Mouse (Mus musculus) CH12F3 (cell line): ENCODE data around the gene Shd.

ENCODE experiments used
- in situ Hi-C: fragments of 300-500 bp; cut with MboI; formaldehyde crosslinking; loops from 2 replicates; pipeline ENCODE4 v1.14.3; 2020; ENCODE audit warnings: low sequenced_read_pairs

Gene Shd

DNA sequence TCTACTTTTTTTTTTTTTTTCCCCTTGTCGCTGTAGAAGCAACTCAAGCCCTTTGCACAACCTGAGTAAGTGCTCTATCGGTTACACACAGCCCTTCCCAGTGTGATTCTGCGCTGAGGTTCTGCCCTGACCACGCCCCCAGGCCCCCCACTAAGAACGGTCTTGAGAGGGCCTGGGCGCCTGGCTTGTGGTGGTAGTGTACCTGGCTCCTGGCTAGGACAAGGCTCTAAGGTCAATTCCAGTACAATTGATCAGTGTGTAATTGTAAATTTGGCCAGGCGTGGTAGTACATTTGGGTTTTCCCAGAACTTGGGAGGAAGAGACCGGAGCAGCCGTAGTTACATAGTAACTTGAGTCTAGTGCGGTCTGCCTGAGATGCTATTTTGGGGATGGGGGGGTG is 36.7 kb downstream of the Shd start:
- in situ Hi-C loops: no loop called here

DNA sequence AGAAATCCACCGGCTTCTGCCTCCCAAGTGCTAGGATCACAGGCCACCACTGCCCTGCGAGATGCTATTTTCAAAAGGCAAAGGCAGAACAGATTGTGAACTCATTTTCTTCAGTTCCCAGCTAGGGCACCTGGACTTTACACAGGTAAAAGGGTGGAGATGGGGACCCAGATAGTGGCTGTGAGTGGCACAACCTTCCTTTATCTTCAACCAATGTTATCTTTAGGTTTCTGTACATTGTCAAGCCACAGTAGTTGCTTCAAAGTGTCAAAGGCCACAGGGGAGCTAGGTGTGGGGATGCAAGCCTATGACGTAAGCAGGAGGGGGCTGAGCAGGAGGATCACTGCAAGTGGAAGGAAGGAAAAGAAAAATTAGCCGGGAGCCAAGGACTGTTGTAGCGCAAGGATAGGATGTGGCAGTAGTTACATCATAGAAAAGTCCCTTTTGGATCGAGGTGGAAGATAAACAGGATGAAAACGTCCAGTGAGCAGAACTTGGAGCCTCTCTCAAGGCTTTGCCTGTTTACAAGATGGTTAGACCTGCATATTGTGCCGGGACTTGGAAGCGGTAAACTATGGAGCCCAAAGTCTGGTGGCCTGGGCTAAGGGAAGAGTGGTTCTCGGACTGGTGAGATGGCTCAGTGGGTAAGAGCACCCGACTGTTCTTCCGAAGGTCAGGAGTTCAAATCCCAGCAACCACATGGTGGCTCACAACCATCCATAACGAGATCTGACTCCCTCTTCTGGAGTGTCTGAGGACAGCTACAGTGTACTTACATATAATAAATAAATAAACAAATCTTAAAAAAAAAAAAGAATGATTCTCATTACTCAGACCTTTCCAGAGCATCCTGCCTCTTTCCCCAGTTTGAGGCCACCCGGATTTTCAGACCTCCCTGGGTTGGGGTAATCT is 37.4 kb downstream of the Shd start:
- in situ Hi-C loops: no loop called here

DNA sequence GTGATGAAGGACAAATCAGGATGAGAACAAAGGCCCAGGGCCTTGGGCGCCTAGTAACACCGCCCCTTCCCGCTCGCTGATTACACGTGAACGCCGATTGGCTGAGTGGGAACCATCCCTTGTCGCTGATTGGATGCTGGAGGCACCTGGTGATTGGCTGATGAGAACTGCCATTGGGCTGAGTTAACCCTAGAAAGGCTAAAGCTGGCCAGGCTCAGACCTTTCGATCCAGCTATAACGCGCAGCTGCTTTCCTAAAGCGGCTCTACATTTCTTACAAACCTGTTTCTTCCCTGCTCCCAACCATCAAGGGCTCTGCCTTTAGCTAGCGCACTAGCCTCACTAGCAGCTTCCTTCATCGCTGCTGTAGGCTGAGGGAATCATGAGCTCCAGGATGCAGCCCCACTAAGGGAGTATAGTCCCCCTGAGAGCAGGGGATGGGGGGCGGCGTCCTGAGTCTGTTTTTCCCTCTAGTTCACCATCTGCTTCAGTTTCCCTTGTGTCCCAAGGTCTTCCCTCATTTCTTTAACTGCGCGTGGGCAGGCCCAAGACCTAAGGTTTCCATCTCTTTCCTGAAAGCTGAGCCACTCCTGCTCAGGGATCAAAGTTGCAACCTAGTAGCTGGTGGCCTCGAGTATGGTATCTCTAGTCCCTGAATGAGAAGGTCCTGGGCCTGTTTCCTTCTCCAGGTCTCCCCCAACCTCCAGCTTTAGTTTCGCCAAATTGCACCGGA is 38.3 kb downstream of the Shd start:
- in situ Hi-C loops: no loop called here

DNA sequence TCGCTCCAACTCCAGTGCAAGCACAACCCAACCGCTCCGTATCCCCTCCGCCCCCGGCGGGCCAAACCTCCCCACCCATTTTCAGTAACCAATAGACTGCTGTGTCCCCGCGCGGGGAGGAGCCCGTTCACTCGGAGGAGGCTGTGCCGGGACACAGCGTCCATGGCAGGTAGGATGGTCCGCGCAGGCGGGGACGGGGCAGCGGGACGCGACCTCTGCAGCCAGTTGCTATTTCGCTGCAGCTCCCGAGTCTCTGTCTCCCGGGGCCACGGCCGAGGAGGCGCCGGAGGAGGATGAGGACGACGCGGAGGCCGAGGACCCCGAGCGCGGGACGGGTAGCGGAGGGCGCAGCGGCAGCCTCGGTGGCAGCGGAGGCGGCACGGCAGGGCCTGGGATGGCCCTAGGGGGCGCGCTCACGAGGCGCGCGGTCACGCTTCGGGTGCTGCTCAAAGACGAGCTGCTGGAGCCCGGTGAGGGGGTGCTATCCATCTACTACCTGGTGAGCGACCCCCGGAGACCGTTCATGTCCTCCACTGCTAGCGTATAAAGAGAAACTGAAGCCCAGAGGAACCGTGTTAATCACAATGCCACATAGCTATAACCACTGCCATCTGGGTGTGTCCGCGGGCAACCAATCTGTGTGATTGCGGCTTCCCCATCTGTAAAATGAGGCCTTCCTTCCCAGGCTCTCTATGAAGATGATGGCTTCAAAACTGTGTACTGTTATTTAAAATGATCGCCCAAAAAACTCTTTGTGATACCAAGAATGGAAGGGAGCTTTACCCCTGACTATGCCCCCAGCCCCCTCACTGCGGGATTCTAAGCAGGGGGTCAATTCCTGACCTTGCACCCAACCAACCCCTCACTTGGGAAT is 39.1 kb downstream of the Shd start:
- in situ Hi-C loops: no loop called here

DNA sequence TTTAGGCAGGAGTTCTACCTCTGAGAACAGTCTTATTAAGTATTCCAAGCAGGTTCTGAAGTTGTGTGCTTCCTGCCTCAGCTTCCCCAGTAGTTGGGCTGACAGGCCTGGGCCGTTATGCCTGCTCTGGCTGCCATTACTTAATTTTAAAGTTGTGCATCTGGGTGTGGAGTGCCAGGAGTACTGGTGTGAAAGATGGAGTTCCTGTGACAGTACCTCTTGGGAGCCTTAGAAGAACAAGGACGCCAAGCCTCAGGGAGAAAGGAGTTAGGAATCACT is 39.6 kb downstream of the Shd start:
- in situ Hi-C loops: no loop called here

DNA sequence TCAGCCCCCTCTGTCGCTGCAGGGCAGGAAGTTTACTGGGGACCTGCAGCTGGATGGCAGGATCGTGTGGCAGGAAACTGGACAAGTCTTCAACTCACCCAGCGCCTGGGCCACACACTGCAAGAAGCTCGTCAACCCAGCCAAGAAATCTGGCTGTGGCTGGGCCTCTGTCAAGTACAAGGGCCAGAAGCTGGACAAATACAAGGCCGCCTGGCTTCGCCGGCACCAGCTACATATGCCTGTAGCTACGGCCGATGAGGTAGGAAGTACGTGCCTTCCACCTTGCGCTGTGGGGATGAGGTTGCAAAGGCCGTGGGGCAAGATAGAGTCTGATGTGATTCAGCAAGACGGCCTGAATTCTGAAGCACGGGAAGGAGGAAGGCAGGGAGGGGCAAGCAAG is 40.0 kb downstream of the Shd start:
- in situ Hi-C loops: no loop called here

DNA sequence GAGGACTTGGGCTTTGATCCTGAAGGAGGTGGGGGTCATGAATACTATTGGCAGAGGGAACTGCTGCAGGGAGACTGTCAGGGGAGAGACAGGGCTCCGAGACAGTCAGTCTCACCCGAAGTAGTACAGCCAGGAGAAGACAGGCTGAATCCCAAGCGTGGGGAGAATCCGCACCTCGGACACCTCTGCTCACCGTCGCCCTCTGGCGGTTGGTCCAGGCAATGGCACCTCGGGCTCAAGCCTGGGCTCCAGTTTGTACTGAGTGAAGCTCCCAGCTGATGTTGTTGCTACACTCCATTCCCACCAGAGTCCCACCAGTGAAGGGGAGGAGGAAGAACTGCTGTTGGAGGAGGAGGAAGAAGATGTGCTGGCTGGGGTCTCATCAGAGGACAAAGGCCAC is 40.4 kb downstream of the Shd start:
- in situ Hi-C loops: no loop called here

DNA sequence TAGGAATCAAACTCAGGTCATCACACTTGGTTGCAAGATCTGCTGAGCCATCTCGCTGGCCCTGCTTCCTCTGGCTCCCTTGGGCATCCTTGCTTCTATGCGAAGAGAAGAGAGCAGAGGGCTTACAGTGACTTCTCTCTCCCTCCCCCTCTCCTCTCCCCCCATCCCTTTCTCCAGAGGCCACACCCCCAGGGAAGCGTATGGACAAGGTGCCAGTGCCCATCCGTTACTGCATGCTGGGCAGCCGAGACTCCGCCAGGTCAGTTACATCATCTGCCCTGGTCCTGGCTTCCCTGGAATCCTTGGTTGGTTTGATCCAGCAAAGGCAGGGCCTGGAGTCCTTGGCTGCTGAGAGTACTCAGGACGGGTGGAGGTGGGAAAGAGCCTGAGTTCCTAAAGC is 41.2 kb downstream of the Shd start:
- in situ Hi-C loops: no loop called here

DNA sequence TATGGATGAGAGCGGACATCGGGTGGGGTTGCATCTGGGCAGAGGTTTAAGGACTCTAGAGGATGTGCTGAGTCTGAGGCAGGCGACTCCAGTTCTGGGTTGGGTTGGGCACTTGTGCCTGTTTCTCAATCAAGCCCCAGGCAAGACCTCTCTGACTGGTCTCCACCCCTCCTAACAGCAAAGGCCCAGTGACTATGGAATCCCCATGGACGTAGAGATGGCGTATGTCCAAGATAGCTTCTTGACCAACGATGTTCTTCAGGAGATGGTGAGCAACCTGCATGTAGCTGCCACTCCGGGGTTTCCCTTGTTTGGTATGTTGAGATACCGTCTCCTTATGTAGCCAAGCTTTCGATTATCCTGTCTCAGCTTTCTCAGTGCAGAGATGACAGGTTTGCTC is 45.0 kb downstream of the Shd start:
- in situ Hi-C loops: no loop called here

DNA sequence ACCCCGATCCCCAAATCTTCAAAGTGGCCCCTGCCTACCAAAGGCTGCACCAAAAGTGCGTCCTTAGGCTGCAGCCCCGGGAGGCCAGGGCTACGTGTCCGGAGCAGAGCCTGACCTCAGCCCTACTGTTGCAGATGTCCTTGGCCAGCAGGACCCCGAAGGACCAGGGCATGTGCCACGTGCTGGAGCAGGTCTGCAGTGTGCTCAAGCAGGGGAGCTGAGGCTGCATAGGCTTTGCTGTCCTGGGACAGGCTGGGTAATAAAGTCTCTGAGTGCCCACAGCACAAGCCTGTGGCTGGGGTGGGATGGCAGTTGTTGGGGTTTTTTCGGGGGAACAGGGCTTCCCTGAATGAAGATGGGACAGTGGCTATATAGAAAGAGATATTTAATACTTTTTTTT is 46.1 kb downstream of the Shd start:
- in situ Hi-C loops: no loop called here

DNA sequence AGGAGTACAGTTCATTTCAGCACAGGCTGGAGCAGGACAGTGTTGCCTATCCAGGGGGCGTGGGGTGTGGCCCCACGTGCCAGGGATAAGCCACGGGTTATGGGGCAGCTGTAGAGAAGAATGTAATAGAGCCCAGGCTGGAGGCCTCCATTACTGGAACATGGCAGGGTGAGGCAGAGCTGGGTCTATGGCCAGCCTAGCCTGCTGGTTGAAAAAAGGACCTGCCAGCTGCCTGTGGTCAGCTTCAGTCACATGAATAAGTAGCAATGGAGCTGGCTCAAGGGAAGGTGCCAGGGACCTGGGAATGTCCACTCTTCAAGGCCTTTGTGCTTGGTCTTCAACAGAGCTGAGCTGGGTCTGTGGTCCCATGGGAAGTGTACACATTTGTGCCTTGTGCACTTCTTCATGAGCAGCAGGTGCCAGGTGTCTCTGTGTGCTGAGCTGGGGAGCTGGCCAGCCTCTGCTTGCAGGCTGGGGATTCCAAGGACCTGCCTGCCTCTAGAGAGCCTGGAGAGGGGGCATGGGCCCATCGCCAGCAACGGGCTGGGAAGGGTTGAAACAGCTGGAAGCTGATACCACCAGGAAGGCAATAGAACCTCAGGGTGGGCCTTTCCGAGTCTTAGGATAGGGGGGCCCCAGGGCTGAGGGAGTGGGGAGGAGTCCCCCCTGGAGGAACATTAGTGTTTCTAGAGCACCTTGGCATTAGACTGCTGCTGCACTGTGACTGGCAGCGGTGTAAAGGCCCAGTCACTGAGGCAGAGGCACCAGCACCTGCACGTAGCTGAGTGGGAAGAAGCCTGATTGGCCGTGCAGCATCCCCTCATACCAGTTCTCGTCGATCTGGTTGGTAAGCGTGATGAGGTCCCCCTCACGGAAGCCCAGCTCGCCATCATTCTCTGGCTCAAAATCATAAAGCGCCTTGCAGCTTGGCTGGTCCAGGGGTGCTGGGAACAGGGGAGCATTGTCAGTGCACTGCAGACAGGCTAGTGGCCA is 46.8 kb downstream of the Shd start:
- in situ Hi-C loops: no loop called here

DNA sequence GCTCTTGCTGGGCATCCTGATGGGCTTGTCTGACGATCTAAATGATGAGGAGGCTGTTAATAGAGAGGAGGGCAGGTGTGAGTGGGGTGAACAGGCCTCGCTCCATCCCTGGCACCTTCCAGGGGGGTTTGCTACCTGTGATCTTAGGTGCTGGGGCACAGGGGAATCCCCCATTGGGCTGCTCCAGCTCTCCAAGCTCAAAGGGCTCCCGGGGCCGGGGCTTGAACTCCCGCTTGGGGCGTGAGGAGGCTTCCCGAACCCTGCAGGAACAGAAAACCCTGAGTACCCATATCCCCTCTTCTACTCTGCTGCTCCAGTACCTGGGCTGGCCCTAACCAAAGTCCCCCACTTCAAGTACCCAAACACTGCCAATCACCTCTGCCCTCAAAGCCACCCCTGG is 47.6 kb downstream of the Shd start:
- in situ Hi-C loops: no loop called here

DNA sequence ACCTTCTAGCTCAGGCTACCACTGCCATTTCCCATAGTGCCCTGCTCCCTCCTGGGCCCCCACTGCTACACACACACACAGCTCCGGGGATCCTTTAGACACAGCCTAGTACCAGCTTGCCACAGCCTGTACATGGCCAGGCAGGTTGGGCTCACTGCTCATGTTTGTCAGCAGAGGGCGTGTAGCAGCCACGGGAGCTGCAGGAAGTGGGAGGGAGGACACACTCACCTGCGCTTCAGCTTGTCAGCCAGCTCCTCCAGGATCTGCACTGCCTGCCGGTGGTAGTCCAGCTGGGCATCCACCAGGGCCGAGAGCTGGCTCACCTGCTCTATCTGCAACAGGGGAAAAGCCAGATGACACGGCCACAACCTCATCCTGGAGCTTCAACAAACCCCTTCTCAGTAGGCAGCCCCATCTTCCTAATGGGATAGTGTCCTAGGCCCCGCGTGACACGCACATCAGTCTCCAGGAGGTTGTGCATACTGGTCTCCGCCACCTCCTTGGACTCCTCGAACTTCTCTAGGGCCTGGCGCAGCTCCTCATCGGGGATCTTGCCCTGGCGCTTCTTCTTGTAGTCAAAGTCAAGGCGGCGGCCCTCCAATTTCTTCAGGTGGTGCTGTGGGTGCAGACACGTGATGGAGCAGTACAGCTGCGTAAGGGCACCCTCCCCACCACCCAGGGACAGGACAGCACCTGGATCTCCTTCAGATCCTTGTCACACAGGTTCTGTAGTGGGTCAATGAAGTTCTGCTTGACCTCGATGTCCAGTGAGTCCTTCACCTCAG is 48.3 kb downstream of the Shd start:
- in situ Hi-C loops: no loop called here

DNA sequence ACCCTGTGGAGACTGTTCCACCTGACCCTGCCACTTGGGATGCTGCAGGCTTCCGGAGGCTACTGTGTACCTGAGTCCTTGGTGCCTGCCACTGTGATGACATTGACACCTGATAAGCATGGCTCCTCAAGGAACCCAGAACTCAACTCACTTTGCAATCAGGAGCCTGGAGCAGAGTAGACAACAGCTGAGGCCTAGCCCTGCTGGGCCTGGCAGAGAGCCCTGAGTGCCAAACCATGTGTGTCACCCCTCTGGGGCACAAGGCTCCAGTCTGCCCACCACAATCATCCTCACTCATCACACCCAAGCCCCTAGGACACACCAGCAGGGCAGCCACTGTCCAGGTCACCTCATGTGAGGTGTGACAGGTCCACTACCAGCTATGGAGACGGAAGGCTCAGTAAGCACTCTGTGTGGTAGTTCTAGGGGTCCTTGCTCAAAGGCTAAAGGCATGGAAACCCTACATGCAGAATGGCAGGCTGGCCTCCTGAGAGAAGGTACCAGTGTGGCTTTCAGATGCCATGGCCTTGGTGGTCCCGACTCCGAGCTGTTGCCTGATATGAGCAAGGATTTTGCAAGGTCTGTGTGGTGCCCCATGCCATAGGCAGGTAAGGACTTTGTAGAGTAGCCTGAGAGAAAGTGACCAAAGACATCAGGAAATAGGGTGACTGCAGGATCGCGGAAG is 50.3 kb downstream of the Shd start:
- in situ Hi-C loops: no loop called here

DNA sequence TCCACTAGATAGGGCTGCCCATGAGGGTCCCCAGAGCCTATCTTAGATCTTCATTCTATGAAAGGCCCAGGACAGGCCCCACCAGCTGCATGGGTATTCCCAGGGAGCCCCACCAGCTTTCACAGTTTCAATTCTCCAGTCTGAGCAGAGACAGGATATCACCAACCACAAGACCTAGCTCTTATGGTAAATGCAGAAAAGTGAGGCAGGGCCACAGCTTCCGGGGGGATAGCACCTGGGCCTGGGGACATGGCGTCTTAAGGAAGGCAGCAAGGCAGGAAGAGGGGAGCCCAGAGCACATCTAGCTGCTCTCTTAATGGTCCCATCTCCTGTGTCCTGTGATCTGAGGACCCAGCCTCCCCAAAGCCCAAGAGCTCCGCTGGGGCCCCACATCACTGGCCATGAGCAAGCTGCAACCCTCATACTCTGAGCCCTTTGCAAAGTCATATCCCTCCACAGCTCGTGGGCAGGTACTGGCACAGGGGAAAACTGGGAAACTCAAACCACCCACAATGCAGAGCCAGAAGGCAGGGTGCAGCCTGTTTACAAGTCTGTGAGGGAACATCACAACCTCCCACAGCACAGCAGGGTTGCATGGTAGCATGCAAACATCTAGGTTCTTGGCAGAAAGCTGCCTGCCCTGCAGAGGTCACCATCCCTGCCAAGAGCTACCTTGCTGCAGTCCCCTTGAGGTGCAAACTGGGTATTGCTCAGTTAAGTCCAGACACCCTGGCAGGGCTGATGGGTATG is 51.1 kb downstream of the Shd start:
- in situ Hi-C loops: no loop called here

DNA sequence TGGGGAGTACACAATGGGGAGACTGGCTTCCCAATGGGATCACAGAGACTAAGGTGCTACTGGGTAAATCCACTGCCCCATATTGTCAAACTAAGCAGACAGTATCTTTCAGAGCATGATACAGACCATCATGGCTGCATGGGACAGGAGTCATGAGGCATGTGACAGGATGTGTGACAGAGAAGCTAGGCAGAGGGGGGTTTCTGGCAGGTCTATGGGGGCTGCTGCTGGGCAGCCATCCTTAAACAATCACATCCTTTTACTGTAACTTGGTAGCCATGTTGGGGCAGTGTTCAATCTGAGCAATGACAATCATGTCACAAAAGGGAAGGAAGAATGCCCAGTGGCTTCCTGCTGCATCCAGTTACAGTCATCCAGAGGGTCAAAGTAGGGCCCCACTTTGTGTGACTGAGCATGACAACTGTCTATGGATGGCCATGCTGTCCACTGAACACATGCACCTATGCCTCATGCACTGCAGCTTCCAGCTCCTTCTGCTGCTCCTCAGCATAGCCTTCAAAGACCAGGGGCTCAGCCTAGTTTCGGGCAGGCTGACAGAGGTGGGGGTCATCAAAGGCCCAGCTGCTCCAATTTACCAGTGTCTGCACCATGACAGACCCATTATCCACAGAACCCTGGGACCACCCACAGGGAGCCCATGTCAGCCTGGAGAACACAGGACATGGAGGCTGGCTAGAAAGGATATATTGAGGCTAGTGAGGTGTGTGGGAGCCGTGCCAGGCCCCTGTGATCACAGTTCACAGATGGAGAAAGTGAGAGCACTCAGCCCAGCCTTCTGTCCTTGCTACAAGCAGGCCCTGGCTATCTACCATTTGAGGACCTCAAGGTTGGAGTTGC is 52.1 kb downstream of the Shd start:
- in situ Hi-C loops: no loop called here

DNA sequence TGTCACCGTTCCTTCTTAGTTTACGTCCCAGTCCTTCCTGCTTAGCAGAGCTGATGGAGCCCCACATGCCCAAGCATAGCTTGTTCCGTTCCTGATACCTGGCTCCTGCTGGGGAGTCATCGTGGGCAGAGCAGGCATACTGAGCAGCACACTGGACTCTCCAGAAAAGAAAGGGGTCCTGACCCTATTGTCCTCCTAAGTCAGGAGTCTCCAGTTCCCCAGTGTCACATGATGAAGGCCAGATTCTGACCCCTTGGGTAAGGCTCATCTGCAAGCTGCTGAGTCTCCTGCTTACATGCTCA is 52.7 kb downstream of the Shd start:
- in situ Hi-C loops: no loop called here

DNA sequence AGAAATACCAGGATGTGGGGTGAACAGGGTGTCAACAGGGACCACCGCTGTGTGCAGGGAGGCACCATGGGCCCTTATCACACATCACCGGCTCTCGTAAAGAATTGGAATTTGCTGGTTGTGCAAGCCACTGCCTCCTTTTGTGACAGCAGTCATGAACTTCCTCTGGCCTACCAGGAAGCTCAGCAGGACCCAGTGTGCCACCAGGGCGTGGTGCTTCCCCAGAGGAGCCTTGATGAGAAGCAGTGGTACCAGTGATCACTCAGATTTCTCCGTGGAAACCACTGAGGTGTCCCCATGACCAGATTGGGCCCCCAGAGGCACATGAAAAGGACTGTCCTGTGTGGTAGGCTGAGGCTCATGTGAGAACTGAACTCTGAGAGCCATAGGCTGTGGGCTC is 53.1 kb downstream of the Shd start:
- in situ Hi-C loops: no loop called here
